Mouse (Mus musculus) E14TG2a.4 (cell line): ENCODE data around the gene Msh6.

Source experiments
- CTCF ChIP-seq: conservative IDR thresholded peaks from 2 replicates; pipeline ENCODE4 v1.5.1; 2014; ENCODE audit warnings: low read length
- NANOG ChIP-seq: IDR thresholded peaks from 2 replicates; pipeline ENCODE4 v1.6.1; 2014; ENCODE audit warnings: borderline replicate concordance, low read length, mixed read lengths

DNA sequence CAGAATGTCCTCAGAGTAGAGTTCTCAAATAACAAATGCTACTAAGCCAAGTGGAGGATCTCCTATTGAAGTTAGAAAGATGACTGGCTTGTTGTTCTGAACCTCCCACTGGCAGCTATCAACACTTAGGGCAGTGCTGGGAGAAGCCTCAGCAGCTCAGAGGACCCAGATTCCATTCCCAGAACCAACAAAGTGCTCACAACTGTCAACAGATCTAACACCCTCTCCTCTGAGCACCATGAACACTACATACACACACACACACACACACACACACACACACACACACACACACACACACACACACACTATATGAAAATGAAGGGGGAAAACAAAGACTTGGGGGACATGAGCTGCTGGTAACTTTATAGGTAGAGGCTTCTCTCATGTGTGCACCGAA, 30.0 kb downstream of the Msh6 start:
- TF ChIP-seq CTCF = no peak
- TF ChIP-seq NANOG = no peak
